ENCODE assay signal across 13 mouse cellular contexts in genomic region chr13:21803058-21803457, GRCm38 (mm10). TPM values are rescaled to one million over a fixed set of nuclear protein-coding genes. Genes with fewer than 3 reads are reported as not detected.
DNase-seq lines count a peak whose midpoint lies in the region; ATAC-seq and TF ChIP-seq lines count a peak whose summit lies in the region.
"Not testable (repeated sequence)": the region's sequence is repeated elsewhere in the genome, so short reads cannot be mapped to it uniquely, and the experiment has no call there.
"Had no signal": no experiment of that assay in that cellular context is flagged by ENCODE, and none has a peak within 500 bp of the region (broad histone marks: within the 10 kb centered on the region; RNA-seq: fewer than 3 reads in every experiment).

No protein-coding gene starts in this region.

- TF ChIP-seq POLR2A in limb, embryonic 14.5 days (IDR thresholded peaks at IDR 0.05; ENCODE audit: borderline replicate concordance, extremely low read depth, insufficient read depth, insufficient read length), result not testable (repeated sequence)

- peak; percentile 94 for ATAC-seq in common myeloid progenitor, adult 5-6 weeks (replicated peaks; ENCODE audit: low read depth, poor library complexity, severe bottlenecking)
- ATAC-seq in forebrain, embryonic 13.5 days, result peak; percentile 83
- peak; percentile 66; the same call in 1 of the 2 replicates for ATAC-seq in heart, postnatal 0 days (ENCODE audit: insufficient read depth, low read depth)
- ATAC-seq in intestine, embryonic 15.5 days, result peak; percentile 86
- ATAC-seq in limb, embryonic 14.5 days (ENCODE audit: low FRiP score, low read depth), result peak; percentile 79
- peak; percentile 62; the same call in 1 of the 2 replicates for ATAC-seq in lung, embryonic 15.5 days (ENCODE audit: borderline replicate concordance, extremely low read depth, low FRiP score, low TSS enrichment)
- peak; percentile 79 for ATAC-seq in midbrain, embryonic 15.5 days (replicated peaks)
- ATAC-seq in stomach, embryonic 14.5 days (ENCODE audit: insufficient number of reproducible peaks, insufficient read depth, low FRiP score, low read depth), result peak; percentile 76; the same call in 1 of the 2 replicates

- not testable (repeated sequence) for H3K9ac ChIP-seq in forebrain, embryonic 13.5 days; heart, postnatal 0 days (replicated peaks; ENCODE audit: low read depth, low read length); intestine, embryonic 15.5 days; limb, embryonic 14.5 days (ENCODE audit: low read depth, low read length, severe bottlenecking); lung, embryonic 15.5 days; midbrain, embryonic 15.5 days; stomach, embryonic 14.5 days (replicated peaks; ENCODE audit: low read depth, low read length)

- H3K4me3 ChIP-seq in forebrain, embryonic 13.5 days; heart, postnatal 0 days (ENCODE audit: low read depth, low read length); intestine, embryonic 15.5 days (replicated peaks); limb, embryonic 14.5 days (replicated peaks; ENCODE audit: low read length); lung, embryonic 15.5 days; midbrain, embryonic 15.5 days; stomach, embryonic 14.5 days (ENCODE audit: low read depth, low read length): not testable (repeated sequence)

- H3K27ac ChIP-seq in forebrain, embryonic 13.5 days; heart, postnatal 0 days (ENCODE audit: low read depth); intestine, embryonic 15.5 days; limb, embryonic 14.5 days (replicated peaks; ENCODE audit: low read depth, low read length); lung, embryonic 15.5 days; midbrain, embryonic 15.5 days; stomach, embryonic 14.5 days (ENCODE audit: low read length): not testable (repeated sequence)

- not testable (repeated sequence) for H3K9me3 ChIP-seq in forebrain, embryonic 13.5 days (replicated peaks); heart, postnatal 0 days (replicated peaks; ENCODE audit: control insufficient read depth, low read length); intestine, embryonic 15.5 days; limb, embryonic 14.5 days (ENCODE audit: control insufficient read depth, low read length); lung, embryonic 15.5 days; midbrain, embryonic 15.5 days; stomach, embryonic 14.5 days (ENCODE audit: control insufficient read depth, low read depth, low read length)

- H3K4me2 ChIP-seq in forebrain, embryonic 13.5 days; heart, postnatal 0 days (ENCODE audit: low read depth, low read length); intestine, embryonic 15.5 days (replicated peaks); limb, embryonic 14.5 days (replicated peaks; ENCODE audit: low read depth, low read length, severe bottlenecking); lung, embryonic 15.5 days; midbrain, embryonic 15.5 days; stomach, embryonic 14.5 days (replicated peaks; ENCODE audit: low read depth, low read length): not testable (repeated sequence)

- H3K36me3 ChIP-seq in forebrain, embryonic 13.5 days (ENCODE audit: poor library complexity, severe bottlenecking); heart, postnatal 0 days (replicated peaks; ENCODE audit: control insufficient read depth, insufficient read depth, low read length); intestine, embryonic 15.5 days; limb, embryonic 14.5 days (ENCODE audit: control insufficient read depth, insufficient read depth, low read length); lung, embryonic 15.5 days; midbrain, embryonic 15.5 days (replicated peaks); stomach, embryonic 14.5 days (ENCODE audit: control insufficient read depth, insufficient read depth, low read length): not testable (repeated sequence)

- not testable (repeated sequence) for H3K4me1 ChIP-seq in forebrain, embryonic 13.5 days; heart, postnatal 0 days (ENCODE audit: control insufficient read depth, insufficient read depth); intestine, embryonic 15.5 days (replicated peaks); limb, embryonic 14.5 days (ENCODE audit: control insufficient read depth, insufficient read depth, low read length); lung, embryonic 15.5 days; midbrain, embryonic 15.5 days; stomach, embryonic 14.5 days (ENCODE audit: control insufficient read depth, insufficient read depth, low read length)

- DNase-seq in heart, postnatal 0 days (ENCODE audit: low spot score); limb, embryonic 14.5 days (ENCODE audit: low spot score): not testable (repeated sequence)

- TF ChIP-seq EP300 in heart, postnatal 0 days (IDR thresholded peaks at IDR 0.05; ENCODE audit: low read depth), result not testable (repeated sequence)

- not testable (repeated sequence) for TF ChIP-seq CTCF in heart, postnatal 0 days (IDR thresholded peaks at IDR 0.05; ENCODE audit: low read depth)

- H3K27me3 ChIP-seq in forebrain, embryonic 13.5 days; heart, postnatal 0 days (ENCODE audit: control insufficient read depth, insufficient read depth, low read length); intestine, embryonic 15.5 days (replicated peaks); limb, embryonic 14.5 days (ENCODE audit: control insufficient read depth, insufficient read depth, low read length); lung, embryonic 15.5 days; midbrain, embryonic 15.5 days (replicated peaks); stomach, embryonic 14.5 days (ENCODE audit: control insufficient read depth, insufficient read depth, low read length): not testable (repeated sequence)

- no CpG with 5 or more reads among the region's 4 CpGs for WGBS in forebrain, embryonic 13.5 days
- no CpG with 5 or more reads among the region's 4 CpGs for WGBS in heart, postnatal 0 days
- no CpG with 5 or more reads among the region's 4 CpGs for WGBS in intestine, embryonic 15.5 days
- no CpG with 5 or more reads among the region's 4 CpGs for WGBS in limb, embryonic 14.5 days
- WGBS in lung, embryonic 15.5 days, result no CpG with 5 or more reads among the region's 4 CpGs
- WGBS in midbrain, embryonic 15.5 days, result no CpG with 5 or more reads among the region's 4 CpGs
- no CpG with 5 or more reads among the region's 4 CpGs for WGBS in stomach, embryonic 14.5 days

RNA-seq across cellular contexts. Expression of gene Hist1h2bq, which starts 6.9 kb away (rescaled TPM):
- 106 and 143 TPM in 2 replicates for total RNA-seq in common myeloid progenitor, adult 5-6 weeks (2017)
- 24.9 and 25.3 TPM in 2 replicates for polyA plus RNA-seq in forebrain, embryonic 13.5 days (2015; fragmentation: Nextera tagmentation; extraction: Ambion mirVana)
- total RNA-seq in heart, postnatal 0 days (2014; rRNA removed; ENCODE audit: low replicate concordance), result 1,204 and 1,722 TPM in 2 replicates
- polyA plus RNA-seq in heart, postnatal 0 days (2015; fragmentation: Nextera tagmentation; extraction: Ambion mirVana), result 5.6 and 6.3 TPM in 2 replicates
- polyA plus RNA-seq in intestine, embryonic 15.5 days (2015; fragmentation: Nextera tagmentation; extraction: Ambion mirVana), result 14.5 and 16.7 TPM in 2 replicates
- polyA plus RNA-seq in limb, embryonic 14.5 days (2012; rRNA removed), result 18.4 and 18.7 TPM in 2 replicates
- 20.2 and 24.7 TPM in 2 replicates for polyA plus RNA-seq in limb, embryonic 14.5 days (2014; fragmentation: Nextera tagmentation; extraction: Ambion mirVana)
- polyA plus RNA-seq in lung, embryonic 15.5 days (2015; fragmentation: Nextera tagmentation; extraction: Ambion mirVana), result 23.1 and 31.1 TPM in 2 replicates
- 3.6 and 4.1 TPM in 2 replicates for polyA plus RNA-seq in midbrain, embryonic 15.5 days (2015; fragmentation: Nextera tagmentation; extraction: Ambion mirVana)
- 17.5 and 19.7 TPM in 2 replicates for polyA plus RNA-seq in stomach, embryonic 14.5 days (2014; fragmentation: Nextera tagmentation; extraction: Ambion mirVana)

RNA-seq across cellular contexts. Expression of gene Hist1h2ao, which starts 7.2 kb away (rescaled TPM):
- 626 and 966 TPM in 2 replicates for total RNA-seq in common myeloid progenitor, adult 5-6 weeks (2017)
- 1.9 TPM in 1 of 2 replicates, not detected in the other for polyA plus RNA-seq in forebrain, embryonic 13.5 days (2015; fragmentation: Nextera tagmentation; extraction: Ambion mirVana)
- total RNA-seq in heart, postnatal 0 days (2014; rRNA removed; ENCODE audit: low replicate concordance), result not detected in 2 replicates
- polyA plus RNA-seq in heart, postnatal 0 days (2015; fragmentation: Nextera tagmentation; extraction: Ambion mirVana), result not detected in 2 replicates
- 1.7 TPM in 1 of 2 replicates, not detected in the other for polyA plus RNA-seq in intestine, embryonic 15.5 days (2015; fragmentation: Nextera tagmentation; extraction: Ambion mirVana)
- polyA plus RNA-seq in limb, embryonic 14.5 days (2012; rRNA removed), result not detected in 2 replicates
- polyA plus RNA-seq in limb, embryonic 14.5 days (2014; fragmentation: Nextera tagmentation; extraction: Ambion mirVana), result 2.1 TPM in 1 of 2 replicates, not detected in the other
- 1.7 TPM in 1 of 2 replicates, not detected in the other for polyA plus RNA-seq in lung, embryonic 15.5 days (2015; fragmentation: Nextera tagmentation; extraction: Ambion mirVana)
- not detected in 2 replicates for polyA plus RNA-seq in midbrain, embryonic 15.5 days (2015; fragmentation: Nextera tagmentation; extraction: Ambion mirVana)
- polyA plus RNA-seq in stomach, embryonic 14.5 days (2014; fragmentation: Nextera tagmentation; extraction: Ambion mirVana), result not detected in 2 replicates
- total RNA-seq: adrenal gland, postnatal 14 days; ES-E14; left cerebral cortex, postnatal 14 days had no signal
- polyA plus RNA-seq: heart, embryonic 10.5 days; hindbrain, embryonic 13.5 days had no signal

RNA-seq across cellular contexts. Expression of gene Hist1h4m, which starts 8.5 kb away (rescaled TPM):
- 3,201 and 5,019 TPM in 2 replicates for total RNA-seq in common myeloid progenitor, adult 5-6 weeks (2017)
- not detected in 2 replicates for polyA plus RNA-seq in forebrain, embryonic 13.5 days (2015; fragmentation: Nextera tagmentation; extraction: Ambion mirVana)
- 1.1 and 2.7 TPM in 2 replicates for total RNA-seq in heart, postnatal 0 days (2014; rRNA removed; ENCODE audit: low replicate concordance)
- polyA plus RNA-seq in heart, postnatal 0 days (2015; fragmentation: Nextera tagmentation; extraction: Ambion mirVana), result not detected in 2 replicates
- polyA plus RNA-seq in intestine, embryonic 15.5 days (2015; fragmentation: Nextera tagmentation; extraction: Ambion mirVana), result not detected in 2 replicates
- polyA plus RNA-seq in limb, embryonic 14.5 days (2012; rRNA removed), result not detected in 2 replicates
- not detected in 2 replicates for polyA plus RNA-seq in limb, embryonic 14.5 days (2014; fragmentation: Nextera tagmentation; extraction: Ambion mirVana)
- not detected in 2 replicates for polyA plus RNA-seq in lung, embryonic 15.5 days (2015; fragmentation: Nextera tagmentation; extraction: Ambion mirVana)
- polyA plus RNA-seq in midbrain, embryonic 15.5 days (2015; fragmentation: Nextera tagmentation; extraction: Ambion mirVana), result 1.4 TPM in 1 of 2 replicates, not detected in the other
- not detected in 2 replicates for polyA plus RNA-seq in stomach, embryonic 14.5 days (2014; fragmentation: Nextera tagmentation; extraction: Ambion mirVana)
- polyA plus RNA-seq: heart, embryonic 10.5 days; hindbrain, embryonic 13.5 days had no signal

RNA-seq across cellular contexts. Expression of gene Hist1h2bp, which starts 15.8 kb away (rescaled TPM):
- total RNA-seq in common myeloid progenitor, adult 5-6 weeks (2017), result 69.7 and 70.4 TPM in 2 replicates
- polyA plus RNA-seq in forebrain, embryonic 13.5 days (2015; fragmentation: Nextera tagmentation; extraction: Ambion mirVana), result 2.1 and 2.3 TPM in 2 replicates
- total RNA-seq in heart, postnatal 0 days (2014; rRNA removed; ENCODE audit: low replicate concordance), result 250 and 332 TPM in 2 replicates
- 0.34 and 0.55 TPM in 2 replicates for polyA plus RNA-seq in heart, postnatal 0 days (2015; fragmentation: Nextera tagmentation; extraction: Ambion mirVana)
- 2.0 TPM in 2 replicates for polyA plus RNA-seq in intestine, embryonic 15.5 days (2015; fragmentation: Nextera tagmentation; extraction: Ambion mirVana)
- 1.8 and 2.2 TPM in 2 replicates for polyA plus RNA-seq in limb, embryonic 14.5 days (2012; rRNA removed)
- 1.9 and 2.1 TPM in 2 replicates for polyA plus RNA-seq in limb, embryonic 14.5 days (2014; fragmentation: Nextera tagmentation; extraction: Ambion mirVana)
- polyA plus RNA-seq in lung, embryonic 15.5 days (2015; fragmentation: Nextera tagmentation; extraction: Ambion mirVana), result 2.1 and 3.1 TPM in 2 replicates
- 0.31 and 0.87 TPM in 2 replicates for polyA plus RNA-seq in midbrain, embryonic 15.5 days (2015; fragmentation: Nextera tagmentation; extraction: Ambion mirVana)
- polyA plus RNA-seq in stomach, embryonic 14.5 days (2014; fragmentation: Nextera tagmentation; extraction: Ambion mirVana), result 1.4 and 1.8 TPM in 2 replicates

RNA-seq across cellular contexts. Expression of gene Hist1h2an, which starts 16.0 kb away (rescaled TPM):
- 413 and 544 TPM in 2 replicates for total RNA-seq in common myeloid progenitor, adult 5-6 weeks (2017)
- polyA plus RNA-seq in forebrain, embryonic 13.5 days (2015; fragmentation: Nextera tagmentation; extraction: Ambion mirVana), result 12.8 and 16.1 TPM in 2 replicates
- total RNA-seq in heart, postnatal 0 days (2014; rRNA removed; ENCODE audit: low replicate concordance), result 677 and 1,354 TPM in 2 replicates
- 1.8 and 3.3 TPM in 2 replicates for polyA plus RNA-seq in heart, postnatal 0 days (2015; fragmentation: Nextera tagmentation; extraction: Ambion mirVana)
- 2.4 and 4.7 TPM in 2 replicates for polyA plus RNA-seq in intestine, embryonic 15.5 days (2015; fragmentation: Nextera tagmentation; extraction: Ambion mirVana)
- 9.3 and 19.2 TPM in 2 replicates for polyA plus RNA-seq in limb, embryonic 14.5 days (2012; rRNA removed)
- polyA plus RNA-seq in limb, embryonic 14.5 days (2014; fragmentation: Nextera tagmentation; extraction: Ambion mirVana), result 6.1 and 8.1 TPM in 2 replicates
- polyA plus RNA-seq in lung, embryonic 15.5 days (2015; fragmentation: Nextera tagmentation; extraction: Ambion mirVana), result 10.7 and 22.4 TPM in 2 replicates
- polyA plus RNA-seq in midbrain, embryonic 15.5 days (2015; fragmentation: Nextera tagmentation; extraction: Ambion mirVana), result 3.8 TPM in 1 of 2 replicates, not detected in the other
- polyA plus RNA-seq in stomach, embryonic 14.5 days (2014; fragmentation: Nextera tagmentation; extraction: Ambion mirVana), result 11.4 TPM in 1 of 2 replicates, not detected in the other
